Mouse (Mus musculus) megakaryocyte progenitor cell, adult 5-6 weeks (primary cell): ENCODE data around the gene St8sia6. TPM values are rescaled to one million over a fixed set of nuclear protein-coding genes. Genes with fewer than 3 reads are reported as not detected.
A peak's percentile ranks its signal among the peaks of the same experiment; 100 is the strongest.
"Not testable (repeated sequence)": the region's sequence is repeated elsewhere in the genome, so short reads cannot be mapped to it uniquely, and the experiment has no call there.

Experiments used
- ATAC-seq: replicated peaks from 2 replicates; pipeline ENCODE4 v1.8.0; 2016; ENCODE audit warnings: mild to moderate bottlenecking, moderate TSS enrichment, inconsistent platforms; ENCODE audit not compliant: poor library complexity
- total RNA-seq, 2 experiments: library from RNA; stranded (forward) in 1 of 2; stranded (reverse) in 1 of 2; fragments of 157-497, 149-512 nt in 1 of 2; fragments of 200-1000 nt in 1 of 2; gene quantifications; 2 replicates each; pipeline versions ENCODE4 v1.2.3 to v1.2.4; 2015 to 2017

St8sia6 gene
- total RNA-seq (2015) (2.0 and 5.5 TPM in 2 replicates), total RNA-seq (2017) (1.00 and 1.5 TPM in 2 replicates)

DNA sequence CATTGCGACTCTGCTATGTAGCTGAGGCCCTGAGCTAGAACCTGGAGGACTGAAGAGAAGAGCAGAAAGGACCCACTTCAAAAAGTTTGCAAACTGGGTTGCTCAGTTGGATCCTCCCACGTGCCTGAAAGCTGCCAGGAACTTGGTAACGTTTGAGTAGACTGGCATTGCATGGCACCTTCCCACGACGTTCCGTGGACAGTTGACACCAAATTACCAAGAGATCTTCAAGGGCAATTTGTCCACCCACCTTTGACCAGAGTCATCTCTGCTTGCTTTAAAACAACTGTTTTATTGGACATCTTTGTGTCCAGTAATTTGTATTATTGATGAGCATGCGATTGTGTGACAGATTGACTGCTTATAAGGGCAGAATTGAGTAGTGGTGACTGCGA is at the start of gene St8sia6:
TSS of gene St8sia6 (minus strand) at position 96 of the 395 bp plus-strand sequence.
- ATAC-seq = no peak

DNA sequence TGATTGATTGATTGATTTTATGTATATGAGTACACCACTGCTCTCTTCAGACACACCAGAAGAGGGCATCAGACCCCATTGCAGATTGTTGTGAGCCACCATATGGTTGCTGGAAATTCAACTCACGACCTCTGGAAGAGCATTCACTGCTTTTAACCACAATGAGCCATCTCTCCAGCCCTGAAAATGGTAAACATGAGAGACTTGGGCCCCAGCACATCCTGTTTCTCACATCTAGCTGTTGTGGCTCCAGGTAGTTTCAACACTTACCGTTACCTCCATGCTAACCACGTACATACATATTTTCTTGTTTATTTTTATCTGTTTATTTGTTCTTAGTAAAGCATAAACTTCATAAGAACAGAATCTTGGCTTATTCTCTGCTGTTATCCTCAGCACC is 42.4 kb upstream of the St8sia6 start:
- ATAC-seq = no peak

DNA sequence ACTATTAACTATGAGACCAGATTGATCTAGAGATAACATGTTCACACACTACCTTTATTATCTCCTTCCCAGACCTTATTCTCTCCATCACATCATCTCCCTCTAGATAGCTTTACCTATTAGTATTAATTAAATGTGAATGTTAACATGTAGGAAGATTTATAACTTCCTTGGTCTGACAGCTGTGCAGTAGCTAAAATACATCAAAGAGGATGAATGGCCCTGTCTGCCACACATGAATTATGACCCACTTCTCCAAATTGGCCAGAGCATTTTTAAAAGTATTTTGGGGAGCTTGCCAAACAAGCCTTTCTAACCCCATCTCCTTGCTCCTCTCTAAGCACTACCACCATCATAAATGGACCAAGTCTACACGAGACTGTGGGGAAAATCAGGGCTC is 41.1 kb upstream of the St8sia6 start:
- no peak for ATAC-seq

DNA sequence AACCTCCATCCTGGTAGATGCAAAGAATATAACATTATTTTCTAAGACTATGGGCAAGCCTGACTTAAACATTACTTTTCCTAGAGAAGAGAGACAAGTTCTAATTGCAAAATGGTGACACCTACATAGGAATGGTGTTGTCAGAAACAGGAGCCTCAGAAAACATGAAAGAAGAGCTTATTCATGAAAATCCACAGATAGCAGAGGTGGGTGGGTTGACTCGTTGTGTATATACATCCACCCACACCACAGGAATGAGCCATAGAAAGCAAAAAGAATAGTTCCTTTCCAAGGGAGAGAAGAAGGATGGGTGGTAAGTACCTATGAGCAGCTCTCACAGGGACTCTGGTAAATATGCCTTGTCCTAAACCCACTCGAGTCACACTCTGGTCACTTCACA is 22.8 kb upstream of the St8sia6 start:
- no peak for ATAC-seq

DNA sequence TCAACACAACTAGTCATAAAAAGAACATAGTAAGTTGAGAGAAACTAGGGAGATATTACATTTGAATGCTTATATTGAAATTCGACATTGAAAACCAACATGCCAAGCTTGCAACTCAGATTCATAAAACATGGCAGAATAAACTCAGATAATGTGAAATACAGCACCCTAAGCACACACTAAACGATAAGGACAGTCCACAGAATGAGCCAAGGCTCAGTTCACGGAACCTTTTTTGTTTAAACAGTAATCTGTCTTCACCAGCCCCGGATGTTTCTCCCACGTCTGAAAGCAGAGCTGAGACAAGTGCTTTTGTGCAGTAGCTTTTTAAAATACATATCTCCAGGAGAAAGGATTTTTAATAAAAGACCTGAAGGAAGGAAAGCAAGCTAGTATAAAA is 14.7 kb upstream of the St8sia6 start:
- ATAC-seq = no peak

DNA sequence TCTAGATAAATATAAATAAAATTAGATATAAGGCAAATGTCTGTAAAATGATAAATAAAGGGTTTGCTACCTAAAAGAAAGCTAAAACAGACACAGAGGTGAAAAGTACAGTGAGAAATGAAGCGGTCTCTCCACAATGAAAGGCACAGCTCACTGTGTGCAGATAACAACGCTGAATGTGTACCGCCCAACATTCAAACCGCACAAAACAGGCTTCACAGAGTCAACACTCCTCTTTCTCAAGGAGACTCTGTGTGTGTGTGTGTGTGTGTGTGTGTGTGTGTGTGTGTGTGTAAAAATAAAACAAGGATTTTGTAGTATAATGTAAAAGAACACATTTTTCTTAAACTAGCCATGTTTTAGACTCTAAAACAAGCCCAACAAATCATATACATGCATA is 14.1 kb upstream of the St8sia6 start:
- peak; percentile 85 for ATAC-seq

DNA sequence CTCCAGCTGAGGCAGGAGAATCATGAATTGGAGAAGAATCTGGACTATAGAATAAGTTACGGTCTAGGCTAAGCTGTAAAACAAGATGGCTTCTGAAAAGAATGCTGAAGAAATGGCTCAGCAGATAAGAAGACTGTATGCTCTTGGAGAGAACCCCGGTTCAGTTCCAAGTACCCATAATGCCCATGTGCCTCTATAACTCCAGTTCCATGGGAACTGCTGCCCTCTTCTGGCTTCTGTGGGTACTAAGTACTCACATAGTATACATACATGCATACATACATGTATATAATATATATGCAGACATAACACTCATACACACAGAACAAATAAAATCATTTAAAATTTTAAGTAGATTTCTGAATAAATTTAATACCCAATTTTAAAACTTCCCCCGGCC is 12.3 kb upstream of the St8sia6 start:
- peak; percentile 88 for ATAC-seq

DNA sequence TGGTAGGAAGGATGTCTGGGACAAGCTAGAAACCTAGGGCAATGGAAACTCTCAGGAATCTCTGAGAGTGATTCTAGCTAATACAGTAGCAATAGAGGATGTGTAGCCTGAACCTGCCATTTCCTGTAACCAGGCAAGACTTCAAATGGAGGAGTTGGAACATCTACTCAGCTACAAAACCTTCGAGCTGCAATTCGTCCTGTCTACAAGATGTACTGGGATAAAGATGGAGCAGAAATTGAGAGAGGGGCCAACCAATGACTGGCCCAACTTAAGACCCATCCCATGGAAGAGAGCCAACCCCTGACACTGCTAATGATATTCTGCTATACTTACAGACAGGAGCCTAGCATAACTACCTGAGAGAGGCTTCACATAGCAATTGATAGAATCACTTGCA is 6.8 kb upstream of the St8sia6 start:
- ATAC-seq = no peak

DNA sequence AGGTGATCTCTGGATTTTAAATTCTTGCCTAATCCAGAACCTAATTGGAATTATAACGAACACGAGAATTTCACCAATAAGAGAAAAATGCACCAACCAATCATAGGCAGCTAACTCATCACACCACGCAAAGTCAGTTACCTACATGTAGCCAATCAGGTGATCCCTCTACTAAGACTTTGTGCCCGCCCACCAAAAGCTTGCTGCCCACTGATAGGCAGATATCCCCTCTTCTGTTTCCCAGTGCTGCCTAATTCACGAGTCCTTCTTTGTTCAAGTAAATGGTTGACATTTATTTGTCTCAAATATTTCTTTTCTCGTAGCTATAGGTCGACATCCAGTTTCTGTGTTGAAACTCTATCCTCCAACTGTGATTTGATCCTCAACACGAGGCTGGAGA is 582 bp upstream of the St8sia6 start:
- ATAC-seq = no peak

DNA sequence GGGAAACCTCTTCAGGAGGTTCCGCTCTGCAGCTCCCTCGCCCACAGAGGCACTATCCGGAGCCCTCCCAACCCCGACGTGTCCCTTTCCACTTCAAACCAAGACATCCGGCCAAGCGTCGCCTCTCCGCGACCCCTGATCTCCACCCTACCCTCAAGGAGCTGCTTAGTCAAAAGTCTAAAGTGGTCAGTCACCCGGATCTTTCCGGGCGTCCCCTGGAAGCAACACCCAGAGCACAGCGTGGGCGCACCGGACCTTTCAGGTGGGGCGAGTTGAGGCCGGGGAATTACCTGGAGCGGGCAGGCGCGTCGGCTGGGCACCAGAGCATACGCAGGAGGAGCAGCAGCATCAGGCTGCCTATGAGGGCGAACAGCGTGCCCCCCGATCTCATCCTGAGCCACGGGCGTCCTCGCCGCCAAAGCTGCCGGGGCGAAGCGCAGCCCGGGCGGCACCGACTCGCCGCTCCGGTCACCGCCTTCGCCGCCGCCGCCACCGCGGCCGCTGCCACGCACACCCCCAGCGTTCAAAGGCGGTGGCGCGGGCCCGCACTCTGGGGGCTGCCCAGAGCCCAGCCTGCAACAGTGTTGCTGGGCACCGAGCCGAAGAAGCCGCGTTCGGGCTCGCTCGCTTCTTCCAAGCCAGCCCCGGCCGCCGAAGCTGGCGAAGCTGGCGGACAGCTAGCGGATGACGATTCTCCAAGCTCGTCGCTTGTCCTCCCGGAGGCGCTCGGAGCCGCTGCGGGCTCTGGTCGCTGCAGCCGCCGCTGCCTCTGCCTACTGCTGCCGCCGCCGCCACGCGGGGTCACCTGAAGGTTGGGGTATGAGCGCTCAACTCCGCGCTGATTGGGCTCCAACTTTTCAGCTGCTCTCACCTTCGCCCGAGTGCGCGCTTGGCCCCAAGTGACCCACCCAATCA is 553 bp downstream of the St8sia6 start:
- ATAC-seq = peak; percentile 54

DNA sequence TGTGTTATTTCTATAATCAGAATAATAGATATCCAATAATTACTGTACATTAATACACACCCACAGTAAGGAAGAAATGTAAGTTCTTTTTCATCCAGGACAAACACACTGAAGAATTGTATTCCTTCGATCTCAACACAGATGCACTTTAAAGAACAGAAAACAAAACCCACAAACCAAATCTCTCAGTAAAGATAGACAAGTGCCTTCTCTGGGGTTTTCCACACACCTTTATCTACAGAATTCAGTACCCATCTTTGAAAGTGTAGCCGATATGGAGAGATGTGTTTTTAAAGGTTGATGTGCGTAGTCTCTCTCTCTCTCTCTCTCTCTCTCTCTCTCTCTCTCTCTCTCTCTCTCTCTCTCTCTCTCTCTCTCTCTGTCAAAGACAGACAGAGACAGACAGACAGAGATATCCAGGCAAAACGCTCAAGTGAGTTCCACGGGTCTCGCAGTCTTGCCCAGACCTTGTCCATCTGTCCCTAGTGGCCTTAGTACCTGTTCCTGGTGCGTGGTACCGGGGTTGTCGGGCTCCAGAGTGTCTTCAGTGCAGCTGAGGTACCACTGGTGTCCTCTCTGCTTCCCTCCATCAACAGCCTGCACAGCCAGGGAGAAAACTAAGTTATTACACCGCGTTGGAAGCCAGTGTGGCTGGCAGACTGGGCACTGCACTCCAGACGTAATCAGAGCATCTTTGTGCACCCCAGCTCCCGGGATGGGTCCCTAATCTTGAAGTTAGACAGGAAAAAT is 1.4 kb downstream of the St8sia6 start:
- 0 out of 2 replicates have a peak, but pooled peaks have one; percentile 5 for ATAC-seq

DNA sequence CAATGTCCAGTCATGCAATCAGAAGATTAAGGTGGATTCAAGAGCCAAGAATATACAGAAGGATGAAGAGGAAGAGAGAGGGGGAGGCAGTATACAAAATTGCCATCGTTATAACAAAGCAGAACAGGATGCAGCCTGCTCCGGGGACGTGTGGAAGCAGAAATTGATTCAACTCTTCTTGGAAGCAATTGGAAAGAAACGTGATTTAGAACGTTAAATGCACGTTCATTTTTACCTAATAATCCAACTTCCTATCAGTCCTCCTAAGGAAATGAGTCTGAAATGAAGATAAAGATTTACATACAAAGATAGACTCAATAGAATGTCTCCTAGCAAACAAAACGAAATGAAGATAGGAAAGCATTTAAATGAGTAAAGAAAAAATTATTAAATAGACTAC is 2.3 kb downstream of the St8sia6 start:
- no peak for ATAC-seq

DNA sequence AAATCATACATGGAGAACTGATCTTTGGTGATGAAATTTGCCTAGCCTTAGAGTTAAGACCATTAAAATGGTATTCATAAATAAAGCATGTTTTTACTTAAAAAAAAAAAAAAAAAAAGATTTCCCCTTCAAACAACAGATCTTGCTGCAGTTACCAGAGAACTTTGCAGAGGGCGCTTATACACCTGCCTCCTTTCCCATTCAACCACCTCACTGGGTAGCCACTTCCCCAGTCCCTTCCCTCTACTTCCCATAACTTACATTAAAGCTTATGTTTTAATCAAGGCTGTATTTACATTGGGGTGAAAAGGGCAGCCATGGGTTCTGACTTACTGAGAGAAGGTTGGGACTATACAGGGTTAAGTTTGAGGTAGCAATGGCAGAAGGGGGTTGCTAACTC is 4.5 kb downstream of the St8sia6 start:
- no peak for ATAC-seq

DNA sequence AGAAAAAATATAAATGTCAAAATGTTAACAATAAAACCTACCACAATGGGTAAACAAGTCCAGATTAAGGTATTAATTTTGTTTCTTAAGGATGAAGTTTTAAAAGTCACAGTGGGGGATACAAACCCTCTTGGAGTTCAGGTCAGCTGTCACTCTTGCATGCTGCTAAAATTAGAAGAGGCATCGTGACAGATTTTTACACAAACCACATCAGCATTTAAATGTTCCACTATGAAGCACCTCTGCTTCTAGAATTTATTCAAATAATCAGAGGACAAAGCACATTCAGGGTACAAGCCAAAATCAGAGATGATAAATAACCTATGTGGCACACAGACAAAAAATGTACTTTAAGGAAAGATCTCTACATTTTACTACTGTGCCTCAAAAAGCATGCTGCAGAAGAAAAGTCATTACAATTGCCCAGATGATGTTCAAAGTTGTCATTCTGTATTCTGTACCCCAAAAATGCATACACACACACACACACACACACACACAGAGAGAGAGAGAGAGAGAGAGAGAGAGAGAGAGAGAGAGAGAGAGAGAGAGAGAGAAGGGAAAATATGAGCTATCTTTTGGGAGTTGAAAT is 7.2 kb downstream of the St8sia6 start:
- ATAC-seq = no peak

DNA sequence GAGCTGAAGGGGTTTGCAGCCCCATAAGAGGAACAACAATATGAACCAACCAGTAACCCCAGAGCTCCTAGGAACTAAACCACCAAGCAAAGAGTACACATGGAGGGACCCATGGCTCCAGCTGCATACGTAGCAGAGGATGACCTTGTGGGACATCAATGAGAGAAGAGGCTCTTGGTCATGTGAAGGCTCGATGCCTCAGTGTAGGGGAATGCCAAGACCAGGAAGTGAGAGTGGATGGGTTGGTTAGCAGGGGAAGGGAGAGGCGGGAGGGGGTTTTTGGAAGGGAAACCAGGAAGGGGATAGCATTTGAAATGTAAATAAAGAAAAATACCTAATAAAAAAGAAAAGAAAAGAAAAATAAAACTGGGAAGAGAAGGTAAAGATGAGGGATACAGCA is 7.9 kb downstream of the St8sia6 start:
- not testable (repeated sequence) for ATAC-seq

DNA sequence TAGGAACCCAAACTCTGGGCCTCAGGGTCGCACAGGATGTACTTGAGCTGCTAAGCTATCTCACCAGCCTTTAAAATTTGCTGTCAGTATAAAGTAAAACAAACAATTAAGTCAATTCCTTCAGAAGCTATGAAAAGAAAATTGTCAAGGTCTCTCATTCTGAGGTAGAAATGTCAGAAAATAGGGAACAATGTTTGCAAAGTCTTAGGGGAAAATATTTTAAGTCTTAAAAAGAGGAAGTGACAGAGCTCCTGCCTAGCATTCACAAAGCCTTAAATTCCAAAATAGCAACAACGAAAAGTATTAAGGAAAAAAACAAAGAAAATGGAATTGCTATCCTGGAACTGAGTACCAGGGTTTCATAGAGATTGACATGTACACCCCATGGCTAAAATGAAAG is 8.6 kb downstream of the St8sia6 start:
- peak; percentile 65 for ATAC-seq

DNA sequence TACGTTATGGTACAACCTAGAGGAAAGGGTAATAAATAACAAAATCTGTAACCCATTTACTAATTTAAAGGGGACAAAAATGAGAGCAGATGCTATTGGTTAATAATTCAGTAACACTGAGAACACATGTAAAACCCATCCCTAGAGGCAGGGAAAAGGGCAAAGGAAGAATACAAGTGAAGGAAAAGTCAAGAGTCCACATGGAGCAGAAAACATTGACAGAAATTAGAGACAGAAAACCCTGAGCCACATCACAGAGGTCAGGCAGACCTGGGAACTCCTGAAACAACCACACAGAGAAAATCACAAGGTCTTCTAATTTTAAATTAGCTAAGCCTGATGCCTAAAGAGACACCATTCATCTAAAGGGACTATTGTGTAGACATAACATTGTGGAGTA is 9.4 kb downstream of the St8sia6 start:
- ATAC-seq = no peak

DNA sequence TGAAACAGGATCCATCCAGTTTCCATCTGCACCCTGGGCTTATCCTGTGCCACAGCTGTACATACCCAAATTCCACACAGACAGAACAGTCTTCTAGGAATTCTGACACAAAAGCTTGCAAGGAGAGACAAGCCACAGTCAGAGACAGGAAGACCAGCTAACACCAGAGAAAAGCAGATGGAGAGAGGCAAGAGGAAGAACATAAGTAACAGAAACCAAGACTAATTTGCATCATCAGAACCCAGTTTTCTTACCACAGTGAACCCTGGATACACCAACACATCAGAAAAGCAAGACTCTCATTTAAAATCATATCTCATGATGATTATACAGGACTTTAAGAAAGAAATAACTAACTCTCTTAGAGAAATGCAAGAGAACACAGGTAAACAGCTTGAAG is 16.8 kb downstream of the St8sia6 start:
- ATAC-seq = no peak

DNA sequence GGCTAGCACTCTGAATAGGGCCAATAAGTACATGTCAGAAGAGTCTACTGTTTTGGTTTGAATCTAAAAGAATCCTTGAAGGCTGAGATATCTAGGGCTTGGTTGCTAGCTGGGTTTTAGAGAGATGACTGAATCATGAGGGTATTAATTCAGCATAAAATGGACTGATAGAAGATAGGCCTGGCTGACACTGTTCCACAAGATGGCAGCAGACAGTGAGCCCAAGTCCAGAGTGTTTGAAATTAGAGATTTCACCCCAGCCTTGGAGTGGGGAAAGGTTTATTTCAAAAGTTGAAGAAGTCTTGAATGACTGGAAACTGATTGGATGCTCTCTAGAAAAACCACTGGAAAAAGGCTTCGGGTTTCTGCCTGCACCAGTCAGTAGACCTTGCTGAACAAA is 17.4 kb downstream of the St8sia6 start:
- peak; percentile 60 for ATAC-seq

DNA sequence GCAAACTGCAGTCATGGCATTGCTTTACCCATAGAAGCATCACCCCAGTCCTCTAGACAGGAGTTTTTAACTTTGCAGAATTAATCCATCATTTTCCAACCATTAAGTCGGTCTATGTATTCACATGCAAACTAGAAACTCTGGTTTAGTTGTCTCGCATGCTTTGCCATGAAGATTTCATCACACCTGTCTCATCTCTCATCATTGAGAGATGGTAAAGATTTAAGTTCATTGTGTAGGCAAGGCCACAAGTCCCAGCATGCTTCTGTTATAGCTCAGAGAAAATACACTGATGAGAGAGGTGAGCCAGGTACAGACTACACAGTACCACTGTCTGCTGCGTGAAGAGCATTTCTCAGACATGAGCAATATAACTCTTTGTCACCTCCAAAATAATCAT is 18.8 kb downstream of the St8sia6 start:
- ATAC-seq = no peak

DNA sequence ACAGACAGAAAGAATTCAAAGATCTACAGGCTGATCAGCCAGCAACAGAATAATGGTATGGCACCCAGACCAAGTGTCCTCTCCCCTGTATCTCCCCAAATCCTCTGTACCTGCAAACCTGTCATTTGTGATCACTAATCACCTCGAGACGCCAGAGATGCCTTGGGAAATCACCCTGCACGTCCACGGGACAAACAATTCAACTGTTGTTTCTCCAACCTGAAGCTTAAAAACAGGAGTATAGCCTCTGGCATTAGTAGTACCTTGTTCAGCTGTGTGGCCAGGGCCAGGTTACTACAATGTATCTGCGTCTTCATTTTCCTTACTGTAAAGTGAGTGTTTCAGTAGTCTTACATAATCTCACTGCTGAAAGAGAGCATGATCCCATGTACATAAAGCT is 25.3 kb downstream of the St8sia6 start:
- ATAC-seq = no peak
